Mouse (Mus musculus): ENCODE results near the gene Efcab3. TPM values are rescaled to one million over a fixed set of nuclear protein-coding genes. Genes with fewer than 3 reads are reported as not detected.

The Efcab3 gene
- polyA plus RNA-seq, 1 experiment = 0.34 TPM

DNA sequence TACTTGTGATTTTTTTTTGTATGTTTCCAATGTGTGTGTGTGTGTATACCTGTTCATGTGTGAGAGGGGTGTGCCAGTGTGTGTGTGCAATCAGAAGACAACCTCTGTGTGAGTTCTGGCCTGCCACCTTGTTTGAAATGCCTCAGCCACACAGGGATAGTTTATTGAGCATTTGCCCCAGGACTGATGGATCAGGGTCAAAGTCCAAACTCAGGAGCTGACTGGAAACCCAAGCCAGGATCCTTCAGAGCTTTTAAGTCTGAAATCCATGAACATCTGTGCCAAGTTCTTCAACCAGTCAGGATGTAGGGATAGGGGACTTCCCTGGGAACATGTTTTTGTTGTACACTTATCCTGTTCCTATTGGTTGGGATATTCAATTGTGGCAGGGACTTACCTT, 94.7 kb downstream of the Efcab3 start:
- DNase-seq = no peak
- TF ChIP-seq CTCF (IDR thresholded peaks at IDR 0.05; ENCODE audit: borderline replicate concordance, insufficient read depth, low read depth, low read length) = no peak
- no peak for TF ChIP-seq POLR2A (IDR thresholded peaks at IDR 0.05; ENCODE audit: borderline replicate concordance, insufficient read depth, low read length)

DNA sequence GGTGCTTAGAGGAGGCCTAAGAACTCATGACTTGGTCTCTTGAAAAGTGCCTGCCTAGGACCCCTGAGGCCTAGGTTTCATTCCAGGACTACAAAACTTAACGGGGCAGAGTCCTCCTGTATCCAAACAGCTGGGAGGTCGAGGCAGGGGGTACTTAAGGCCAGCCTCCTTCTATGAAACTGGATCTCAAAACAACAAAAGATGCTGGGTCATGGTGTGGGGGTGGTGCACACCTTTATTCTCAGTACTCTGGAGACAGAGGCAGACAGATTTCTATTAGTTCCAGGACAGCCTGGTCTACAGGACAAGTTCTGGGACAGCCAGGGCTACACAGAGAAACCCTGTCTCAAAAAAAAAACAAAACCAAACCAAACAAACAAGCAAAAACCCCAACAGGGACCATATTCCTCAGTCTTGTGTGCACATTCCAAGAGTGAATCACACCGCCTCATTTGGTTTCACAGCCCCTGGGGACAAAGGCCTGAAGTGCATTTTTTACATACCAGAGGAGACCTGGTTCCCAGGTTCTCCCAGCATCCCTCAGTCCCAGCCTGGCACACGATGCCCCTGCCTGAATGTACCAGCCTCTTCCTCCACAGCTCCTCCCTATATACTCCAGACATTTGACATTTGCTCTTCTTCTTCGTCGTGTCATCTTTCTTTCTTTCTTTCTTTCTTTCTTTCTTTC, 96.4 kb downstream of the Efcab3 start:
- Histone ChIP-seq H3K4me1 (ENCODE audit: control insufficient read depth, insufficient read depth, low read length) (no peaks in the 10 kb centered on the region), H3K27me3 (ENCODE audit: control insufficient read depth, insufficient read depth, low read length) (no peaks in the 10 kb centered on the region), H3K4me3 (replicated peaks; ENCODE audit: insufficient read depth, low read depth, low read length) (no peak overlapping the region), H3K27ac (ENCODE audit: insufficient read depth, low read length) (no peak overlapping the region)
- WGBS = 57% methylated on average over 6 of the region's 6 CpGs
- no peak for DNase-seq
- no peak for TF ChIP-seq POLR2A (IDR thresholded peaks at IDR 0.05; ENCODE audit: borderline replicate concordance, insufficient read depth, low read length)
- no peak for TF ChIP-seq CTCF (IDR thresholded peaks at IDR 0.05; ENCODE audit: borderline replicate concordance, insufficient read depth, low read depth, low read length)

More for the DNA sequence above, 94.7 kb downstream of the Efcab3 start:
- Histone ChIP-seq H3K27ac (ENCODE audit: insufficient read depth, low read length) (no peak overlapping the region), H3K4me1 (ENCODE audit: control insufficient read depth, insufficient read depth, low read length) (no peaks in the 10 kb centered on the region), H3K4me3 (replicated peaks; ENCODE audit: insufficient read depth, low read depth, low read length) (no peak overlapping the region), H3K27me3 (ENCODE audit: control insufficient read depth, insufficient read depth, low read length) (no peaks in the 10 kb centered on the region)

GRCm38 (mm10) chr11:105161411-105161810, 98.0 kb downstream of the Efcab3 start:
- no peak for TF ChIP-seq POLR2A (IDR thresholded peaks at IDR 0.05; ENCODE audit: borderline replicate concordance, insufficient read depth, low read length)
- TF ChIP-seq CTCF (IDR thresholded peaks at IDR 0.05; ENCODE audit: borderline replicate concordance, insufficient read depth, low read depth, low read length) = no peak
- H3K27me3 ChIP-seq (ENCODE audit: control insufficient read depth, insufficient read depth, low read length) = no peaks in the 10 kb centered on the region
- WGBS = 93% methylated on average over 2 of the region's 2 CpGs

GRCm38 (mm10) chr11:105164516-105165510, 101.4 kb downstream of the Efcab3 start:
- Histone ChIP-seq H3K27me3 (ENCODE audit: control insufficient read depth, insufficient read depth, low read length) (no peaks in the 10 kb centered on the region), H3K4me3 (replicated peaks; ENCODE audit: insufficient read depth, low read depth, low read length) (no peak overlapping the region), H3K4me1 (ENCODE audit: control insufficient read depth, insufficient read depth, low read length) (no peaks in the 10 kb centered on the region), H3K27ac (ENCODE audit: insufficient read depth, low read length) (no peak overlapping the region)
- DNase-seq = no peak
- WGBS = 86% methylated on average over 69 of the region's 69 CpGs
- TF ChIP-seq POLR2A (IDR thresholded peaks at IDR 0.05; ENCODE audit: borderline replicate concordance, insufficient read depth, low read length) (no peak), CTCF (IDR thresholded peaks at IDR 0.05; ENCODE audit: borderline replicate concordance, insufficient read depth, low read depth, low read length) (no peak)

More at GRCm38 (mm10) chr11:105161411-105161810, 98.0 kb downstream of the Efcab3 start:
- DNase-seq = no peak
- no peak overlapping the region for H3K4me3 ChIP-seq (replicated peaks; ENCODE audit: insufficient read depth, low read depth, low read length)
- no peaks in the 10 kb centered on the region for H3K4me1 ChIP-seq (ENCODE audit: control insufficient read depth, insufficient read depth, low read length)
- H3K27ac ChIP-seq (ENCODE audit: insufficient read depth, low read length) = no peak overlapping the region

- 89% methylated on average over 10 of the region's 10 CpGs for WGBS
- Histone ChIP-seq H3K27ac (ENCODE audit: insufficient read depth, low read length) (no peak overlapping the region), H3K4me1 (ENCODE audit: control insufficient read depth, insufficient read depth, low read length) (no peaks in the 10 kb centered on the region), H3K4me3 (replicated peaks; ENCODE audit: insufficient read depth, low read depth, low read length) (no peak overlapping the region), H3K27me3 (ENCODE audit: control insufficient read depth, insufficient read depth, low read length) (no peaks in the 10 kb centered on the region)
- DNase-seq = no peak
- no peak for TF ChIP-seq POLR2A (IDR thresholded peaks at IDR 0.05; ENCODE audit: borderline replicate concordance, insufficient read depth, low read length)
- TF ChIP-seq CTCF (IDR thresholded peaks at IDR 0.05; ENCODE audit: borderline replicate concordance, insufficient read depth, low read depth, low read length) = no peak
Observed at GRCm38 (mm10) chr11:105166780-105167179, 103.4 kb downstream of the Efcab3 start.

Other genes with a start within 250 kb of the Efcab3 start
- 26.2 and 27.9 TPM in 2 replicates for gene Mettl2, start 62.8 kb downstream of the Efcab3 start, polyA plus RNA-seq (2012; rRNA removed)
- gene Gm10842, start 83.3 kb downstream of the Efcab3 start, polyA plus RNA-seq (2012; rRNA removed) = not detected in 2 replicates
- 44.6 and 48.7 TPM in 2 replicates for gene Tlk2, start 115.2 kb downstream of the Efcab3 start, polyA plus RNA-seq (2012; rRNA removed)
- gene Mrc2, start 229.1 kb downstream of the Efcab3 start, polyA plus RNA-seq (2012; rRNA removed) = 3.6 and 4.4 TPM in 2 replicates

Measured in cerebellum, adult 2 months (tissue).